Mouse (Mus musculus) adrenal gland, adult 18-20 months (tissue): ENCODE measurements around the gene Lmnb2. TPM values are rescaled to one million over a fixed set of nuclear protein-coding genes. Genes with fewer than 3 reads are reported as not detected.

Experiments used
- DNase-seq, 2 experiments: peaks; one replicate each; pipeline ENCODE4 v3.0.0; 2021 to 2022; ENCODE audit warnings: low spot score in 2 of 2
- long read RNA-seq, 2 experiments: library from polyadenylated mRNA; stranded (forward); transcript quantifications; one replicate each; pipeline ENCODE4 v2.0.0; 2021
- total RNA-seq, 2 experiments: library from RNA; stranded (reverse); gene quantifications; 1 replicate in 1 of 2; 2 replicates in 1 of 2; pipeline ENCODE4 v1.2.3; 2021

Lmnb2 gene
- 10 to 100 TPM; 14.1 to 15.2 TPM for total RNA-seq
- long read RNA-seq, experiment 1, transcript Lmnb2-201 (12 exons, 3,531 nt), result major isoform, 15 of 26 reads
- long read RNA-seq, experiment 1, partial matches to known transcripts, result 2 of 26 reads
- long read RNA-seq, experiment 1, other reads (novel, unspliced or antisense), result 9 of 26 reads
- long read RNA-seq, experiment 2, transcript Lmnb2-201 (12 exons, 3,531 nt), result major isoform, 31 of 42 reads
- long read RNA-seq, experiment 2, partial matches to known transcripts, result 4 of 42 reads
- long read RNA-seq, experiment 2, other reads (novel, unspliced or antisense), result 7 of 42 reads

- DNase-seq, result peak; percentile 62 to 72
These were observed at the start of gene Lmnb2 for GRCm38 (mm10) chr10:80917779-80918434. Gene Lmnb2, minus strand, starts transcription at chr10:80918245.

GRCm38 (mm10) chr10:80967101-80967656 is 49.1 kb upstream of the Lmnb2 start:
- no peak for DNase-seq

GRCm38 (mm10) chr10:80966296-80966695 is 48.3 kb upstream of the Lmnb2 start:
- DNase-seq, result peak in 1 of 2 experiments; percentile 58

GRCm38 (mm10) chr10:80963031-80963975 is 45.3 kb upstream of the Lmnb2 start:
- DNase-seq, result peak; percentile 59

- no peak for DNase-seq
These were observed 44.5 kb upstream of the Lmnb2 start for GRCm38 (mm10) chr10:80962585-80962984.

- DNase-seq, result no peak
These were observed 44.0 kb upstream of the Lmnb2 start for GRCm38 (mm10) chr10:80962051-80962472.

- no peak for DNase-seq
These were observed 42.8 kb upstream of the Lmnb2 start for GRCm38 (mm10) chr10:80960551-80961508.

GRCm38 (mm10) chr10:80958979-80959637 is 41.1 kb upstream of the Lmnb2 start:
- no peak for DNase-seq

GRCm38 (mm10) chr10:80957791-80958190 is 39.7 kb upstream of the Lmnb2 start:
- no peak for DNase-seq

GRCm38 (mm10) chr10:80956901-80957300 is 38.9 kb upstream of the Lmnb2 start:
- no peak for DNase-seq

GRCm38 (mm10) chr10:80956385-80956784 is 38.3 kb upstream of the Lmnb2 start:
- DNase-seq, result no peak

GRCm38 (mm10) chr10:80955536-80955935 is 37.5 kb upstream of the Lmnb2 start:
- DNase-seq, result peak; percentile 52 to 55

- no peak for DNase-seq
These were observed 36.8 kb upstream of the Lmnb2 start for GRCm38 (mm10) chr10:80954843-80955242.

GRCm38 (mm10) chr10:80954415-80954814 is 36.4 kb upstream of the Lmnb2 start:
- DNase-seq, result no peak

GRCm38 (mm10) chr10:80952449-80952848 is 34.4 kb upstream of the Lmnb2 start:
- no peak for DNase-seq

- no peak for DNase-seq
These were observed 33.8 kb upstream of the Lmnb2 start for GRCm38 (mm10) chr10:80951761-80952390.

- DNase-seq, result no peak
These were observed 32.3 kb upstream of the Lmnb2 start for GRCm38 (mm10) chr10:80950314-80950713.

GRCm38 (mm10) chr10:80949081-80949480 is 31.0 kb upstream of the Lmnb2 start:
- DNase-seq, result no peak

- DNase-seq, result no peak
These were observed 30.5 kb upstream of the Lmnb2 start for GRCm38 (mm10) chr10:80948570-80948969.
